Mouse (Mus musculus) cortical plate, adult 2 months (tissue): ENCODE measurements around the gene Slc26a10. TPM values are rescaled to one million over a fixed set of nuclear protein-coding genes. Genes with fewer than 3 reads are reported as not detected.

ENCODE experiments used
- H3K27ac ChIP-seq: fragments of 200-500 bp; 2 replicates; pipeline ENCODE4 v1.5.1; 2012; ENCODE audit warnings: low read length, control low read depth, inconsistent platforms; ENCODE audit not compliant: insufficient read depth
- H3K4me1 ChIP-seq: fragments of 200-500 bp; 2 replicates; pipeline ENCODE4 v1.6.1; 2011; ENCODE audit warnings: low read length; ENCODE audit not compliant: control insufficient read depth, insufficient read depth
- H3K4me3 ChIP-seq: fragments of 200-500 bp; 2 replicates; pipeline ENCODE4 v1.5.1; 2011; ENCODE audit warnings: mild to moderate bottlenecking, low read length, control low read depth; ENCODE audit not compliant: insufficient read depth
- CTCF ChIP-seq: fragments of 200-500 bp; IDR thresholded peaks from 2 replicates; pipeline ENCODE4 v1.5.1; 2011; ENCODE audit warnings: mild to moderate bottlenecking, control low read depth, low read length; ENCODE audit not compliant: insufficient read depth; ENCODE audit errors: extremely low read depth
- POLR2A ChIP-seq: fragments of 200-500 bp; IDR thresholded peaks from 2 replicates; pipeline ENCODE4 v1.6.1; 2011; ENCODE audit warnings: mild to moderate bottlenecking, low read length, control low read depth; ENCODE audit not compliant: insufficient read depth; ENCODE audit errors: extremely low read depth
- polyA plus RNA-seq: library from polyadenylated mRNA; depleted of rRNA; stranded (reverse); fragments of >200 nt; gene quantifications from 2 replicates; pipeline ENCODE4 v1.2.3, GENCODE M21; 2012

Slc26a10 gene
- polyA plus RNA-seq, 1 experiment, result 8.7 TPM

DNA sequence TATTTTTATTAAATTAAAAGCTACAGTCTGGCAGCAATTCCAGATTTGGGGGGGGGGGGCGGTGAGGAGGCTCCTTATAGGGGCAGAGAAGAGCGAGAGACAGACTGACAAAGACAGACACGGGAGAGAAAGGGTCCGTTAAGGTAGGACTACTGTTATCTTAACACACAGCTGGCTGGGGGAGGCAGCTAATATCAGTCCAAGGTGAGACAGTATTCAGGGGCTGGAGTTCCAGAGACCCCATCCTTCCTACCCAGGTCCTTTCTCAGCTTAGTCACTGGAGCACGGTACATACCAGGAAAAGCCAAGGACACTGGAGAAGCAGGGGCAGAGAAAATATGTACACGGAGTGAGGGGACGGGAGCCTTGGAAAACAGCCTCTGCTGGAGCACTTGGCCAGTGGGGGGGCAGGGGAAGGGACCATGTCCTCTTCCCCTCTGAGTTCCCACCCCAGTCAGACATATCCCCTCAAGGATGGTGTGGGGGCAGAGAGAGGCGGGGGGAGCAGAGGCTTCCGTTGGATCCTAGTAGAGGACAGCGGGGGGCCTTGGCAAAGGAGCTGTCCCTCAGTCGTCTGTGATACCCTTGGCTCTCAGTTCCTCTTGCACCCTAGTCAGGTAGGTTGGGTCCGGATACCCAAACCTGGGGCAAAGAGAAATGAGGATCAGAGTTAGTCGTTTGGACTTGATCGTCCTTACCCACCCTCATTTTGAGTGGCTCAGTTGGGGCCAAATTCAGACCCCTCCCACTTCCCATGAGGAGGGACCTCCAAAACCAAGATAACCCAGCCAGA lies 10.1 kb upstream of the Slc26a10 start:
- TF ChIP-seq POLR2A (0 out of 2 replicates have a peak, but pooled peaks have one; percentile 7), CTCF (no peak)
- H3K27ac ChIP-seq, result no peak overlapping the region
- no peak overlapping the region for H3K4me3 ChIP-seq
- H3K4me1 ChIP-seq, result peaks cover 3% of the 10 kb centered on the region

DNA sequence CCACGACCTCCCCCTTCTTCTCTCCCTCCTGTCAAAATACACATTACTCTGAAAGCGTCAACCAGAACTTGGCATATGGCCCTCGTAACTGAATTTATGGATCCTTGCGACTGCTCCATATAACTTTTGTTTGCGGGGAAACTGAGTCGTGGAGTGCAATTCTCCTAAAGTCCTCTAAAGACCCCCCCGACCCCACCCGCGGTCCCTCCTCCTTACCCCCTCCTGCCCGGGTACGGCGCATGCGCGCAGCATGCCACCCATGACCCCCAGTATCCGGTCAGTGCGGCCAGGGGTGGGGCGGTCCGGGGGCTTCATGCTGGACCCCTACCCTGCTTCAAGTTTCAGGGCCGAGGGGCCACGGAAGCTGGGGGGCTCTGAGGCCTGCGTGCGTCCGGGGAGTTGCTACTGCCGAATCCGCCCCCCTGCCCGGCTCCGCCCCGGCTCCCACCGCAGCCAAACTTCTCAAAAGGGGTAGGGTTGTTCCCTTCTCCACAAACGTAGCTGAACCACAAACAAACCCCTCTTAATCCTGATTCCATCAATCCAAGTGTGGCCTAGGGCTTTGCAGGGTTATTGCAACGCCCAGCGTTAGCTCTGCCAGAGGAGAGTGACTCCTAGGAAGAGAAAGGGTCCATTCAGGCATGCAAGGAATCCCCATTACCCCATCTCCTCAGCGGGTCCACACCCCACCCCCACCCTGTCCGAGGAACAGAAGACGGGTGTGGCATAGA lies 9.4 kb upstream of the Slc26a10 start, which contains the start of gene Arhgef25:
Arhgef25 (minus strand) TSS at position 433 of the 731 bp plus-strand sequence.
- Histone ChIP-seq H3K4me3 (peak within 1 kb of the TSS; percentile 68), H3K27ac (peak within 1 kb of the TSS; percentile 27), H3K4me1 (peaks cover 3% of the 10 kb centered on the region)
- TF ChIP-seq CTCF, result no peak

DNA sequence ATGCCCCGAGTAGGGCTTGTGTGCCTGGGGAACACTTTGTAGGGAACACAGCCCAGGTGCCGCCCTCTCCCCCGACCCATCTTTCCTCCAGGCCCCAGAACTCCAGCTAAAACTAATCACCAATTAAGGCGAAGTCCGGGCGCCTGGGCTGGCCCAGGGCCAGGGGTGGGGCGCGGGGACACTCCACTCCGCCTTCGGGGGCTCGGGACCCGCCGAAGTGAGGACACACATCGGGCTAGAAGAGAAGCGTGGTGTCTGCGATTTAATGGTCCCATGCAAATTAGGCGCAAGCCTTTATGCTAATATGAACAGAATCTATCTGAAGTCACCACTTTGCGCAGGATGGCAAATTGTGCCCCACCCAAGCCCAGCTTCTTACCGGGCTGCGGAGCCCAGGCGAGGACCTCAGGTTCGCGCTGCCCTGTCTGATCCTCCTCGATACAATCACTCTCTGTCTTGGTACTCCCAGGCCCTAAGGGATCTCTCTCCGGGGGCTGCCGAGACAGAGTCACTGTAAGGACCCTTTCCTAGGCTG lies 8.7 kb upstream of the Slc26a10 start:
- peaks cover 3% of the 10 kb centered on the region for H3K4me1 ChIP-seq
- H3K27ac ChIP-seq, result peak overlapping the region; percentile 27
- peak overlapping the region; percentile 68 for H3K4me3 ChIP-seq
- TF ChIP-seq CTCF, result no peak
- TF ChIP-seq POLR2A, result no peak

DNA sequence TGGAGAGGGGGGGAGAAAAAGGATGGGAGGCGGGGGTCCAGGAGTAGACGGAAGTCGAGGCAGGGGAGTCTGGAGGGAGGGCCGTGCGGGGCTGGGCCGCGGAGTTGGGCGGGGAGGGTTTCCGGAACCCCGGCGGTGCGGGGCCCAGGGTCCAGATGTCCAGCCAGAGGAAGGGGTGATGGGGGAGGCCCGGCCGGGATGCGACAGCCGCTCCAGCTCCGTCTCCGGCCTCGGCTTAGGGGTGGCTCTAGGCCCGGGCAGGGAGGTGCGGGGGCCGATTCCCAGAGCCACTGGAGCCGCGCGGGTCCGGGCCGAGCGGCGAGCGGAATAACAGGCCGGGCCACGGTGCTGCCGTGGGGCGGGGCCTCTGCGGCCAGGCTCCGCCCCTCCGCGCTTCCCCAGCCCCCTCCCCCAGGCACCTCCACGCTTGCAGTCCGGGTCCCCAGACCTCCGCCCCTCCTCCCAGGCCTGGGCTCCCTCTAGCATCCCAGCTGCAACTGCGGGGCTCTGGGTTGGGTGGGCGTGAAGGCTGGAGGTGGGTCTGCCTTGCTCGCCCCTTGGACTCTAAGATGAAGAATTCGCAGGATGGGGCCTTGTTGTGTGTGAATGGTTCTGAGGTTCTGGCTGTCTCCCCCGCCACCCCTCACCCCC lies 8.1 kb upstream of the Slc26a10 start:
- no peak for TF ChIP-seq CTCF
- peak; percentile 32; the same call in 1 of the 2 replicates for TF ChIP-seq POLR2A
- peak overlapping the region; percentile 85; the same call in 1 of the 2 replicates for H3K27ac ChIP-seq
- H3K4me1 ChIP-seq, result peaks cover 3% of the 10 kb centered on the region
- peak overlapping the region; percentile 68 for H3K4me3 ChIP-seq

DNA sequence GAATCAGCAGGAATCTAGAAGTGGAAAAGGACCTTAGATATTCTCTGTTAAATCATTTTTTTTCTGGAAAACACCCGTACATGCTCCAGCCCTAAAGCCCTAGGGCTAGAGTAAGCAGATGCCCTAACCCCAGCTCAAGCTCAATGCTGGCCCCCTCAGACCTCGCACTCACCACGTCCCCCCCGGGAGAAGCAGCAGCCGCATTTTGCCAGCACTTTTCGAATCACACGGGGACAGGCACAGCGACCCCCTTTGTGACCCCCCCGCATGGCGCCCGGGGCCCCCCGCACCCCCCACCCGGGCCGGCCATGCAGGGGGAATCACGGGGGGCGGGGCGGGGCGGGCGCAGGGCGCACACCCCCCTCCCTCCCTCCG lies 7.6 kb upstream of the Slc26a10 start:
- no peak for TF ChIP-seq POLR2A
- TF ChIP-seq CTCF, result no peak
- H3K27ac ChIP-seq, result peak overlapping the region; percentile 74; the same call in 1 of the 2 replicates
- H3K4me3 ChIP-seq, result peak overlapping the region; percentile 68
- peaks cover 3% of the 10 kb centered on the region for H3K4me1 ChIP-seq

DNA sequence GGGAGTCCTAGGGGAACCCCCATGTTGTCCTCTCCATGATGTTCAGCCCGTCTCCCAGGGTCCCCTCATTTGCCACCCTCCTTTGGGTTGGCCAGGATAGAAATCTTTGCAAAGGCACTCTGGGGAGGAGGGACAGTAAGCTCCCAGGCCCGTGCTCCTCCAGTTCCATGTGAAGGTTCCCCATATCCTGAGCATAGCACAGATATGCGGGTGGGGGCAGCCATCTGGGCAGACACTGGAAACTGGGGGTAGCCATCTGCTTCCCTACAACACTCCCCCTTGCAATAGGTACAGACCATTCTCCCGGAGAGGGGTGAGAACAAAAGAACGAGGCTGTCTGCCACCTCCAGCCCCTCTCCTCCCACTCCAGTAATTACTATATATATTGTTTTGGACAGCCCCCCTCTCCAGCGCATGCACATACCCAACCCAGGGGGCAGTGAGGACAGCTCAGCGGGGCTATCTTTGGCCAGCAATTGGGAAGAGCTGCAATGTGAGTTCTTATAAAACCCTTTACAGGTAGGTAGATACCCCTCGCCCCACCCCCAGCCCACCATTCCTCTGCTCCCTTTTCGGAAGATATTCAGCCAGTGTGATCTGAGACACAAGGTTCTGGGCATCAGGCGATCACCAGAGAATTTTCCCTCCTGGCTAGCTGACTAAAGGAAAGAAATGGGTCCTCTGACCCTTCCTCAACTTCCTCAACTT lies 7.1 kb upstream of the Slc26a10 start:
- no peak for TF ChIP-seq POLR2A
- no peak for TF ChIP-seq CTCF
- H3K4me3 ChIP-seq, result peak overlapping the region; percentile 68
- peaks cover 3% of the 10 kb centered on the region for H3K4me1 ChIP-seq
- H3K27ac ChIP-seq, result peak overlapping the region; percentile 74; the same call in 1 of the 2 replicates

DNA sequence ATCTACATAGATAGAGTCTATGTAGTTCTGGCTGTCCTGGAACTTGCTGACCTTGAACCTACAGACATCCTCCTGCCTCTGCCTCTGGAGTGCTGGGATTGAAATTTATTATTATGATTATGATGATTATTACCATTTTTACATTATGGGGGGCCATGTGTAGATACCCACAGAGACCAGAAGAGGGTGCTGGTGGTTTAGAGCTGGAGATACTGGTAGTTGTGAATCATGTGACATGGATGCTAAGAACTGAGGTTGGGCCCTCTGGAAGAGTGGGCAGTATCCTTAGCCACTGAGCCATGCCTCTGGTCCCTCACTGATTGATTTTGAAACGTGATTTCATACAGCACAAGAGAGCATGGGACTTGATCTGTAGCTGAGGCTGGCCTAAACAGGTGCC lies 6.0 kb upstream of the Slc26a10 start:
- Histone ChIP-seq H3K4me3 (peak overlapping the region; percentile 68; the same call in 1 of the 2 replicates), H3K27ac (no peak overlapping the region), H3K4me1 (peaks cover 3% of the 10 kb centered on the region)
- peak; percentile 29; the same call in 1 of the 2 replicates for TF ChIP-seq CTCF
- no peak for TF ChIP-seq POLR2A

DNA sequence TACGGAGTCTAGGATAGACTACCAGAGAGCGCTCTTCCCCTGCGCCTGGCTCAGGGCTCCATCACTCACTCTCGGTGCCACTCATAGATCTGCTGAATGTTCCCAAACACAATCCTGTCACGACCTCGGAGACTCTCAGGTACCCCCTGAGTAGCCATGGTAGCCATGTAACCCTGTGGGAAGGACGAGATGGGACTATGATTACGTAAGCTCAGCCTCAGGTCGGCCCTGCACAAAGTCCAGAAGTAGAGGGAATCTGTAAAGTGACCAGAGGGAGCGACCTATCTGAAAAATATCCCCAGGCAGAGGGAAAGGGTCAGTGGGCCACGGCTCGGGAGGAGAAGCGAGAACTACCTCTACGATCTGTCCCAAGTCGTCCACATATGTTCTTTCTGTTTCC lies 5.1 kb upstream of the Slc26a10 start:
- Histone ChIP-seq H3K4me3 (no peak overlapping the region), H3K4me1 (peaks cover 3% of the 10 kb centered on the region), H3K27ac (no peak overlapping the region)
- no peak for TF ChIP-seq CTCF
- no peak for TF ChIP-seq POLR2A
